Mouse (Mus musculus): ENCODE results near the gene Asrgl1.
"Not testable (repeated sequence)": the region's sequence is repeated elsewhere in the genome, so short reads cannot be mapped to it uniquely, and the experiment has no call there.

Asrgl1 gene

GRCm38 (mm10) chr19:9106096-9106495, 29.3 kb downstream of the Asrgl1 start:
- DNase-seq (ENCODE audit: extremely low read depth, insufficient read length, low spot score) = no peak

- DNase-seq (ENCODE audit: extremely low read depth, insufficient read length, low spot score) = no peak
These were observed 30.2 kb downstream of the Asrgl1 start for GRCm38 (mm10) chr19:9105101-9105685.

- no peak for DNase-seq (ENCODE audit: extremely low read depth, insufficient read length, low spot score)
These were observed 31.4 kb downstream of the Asrgl1 start for GRCm38 (mm10) chr19:9103986-9104385.

GRCm38 (mm10) chr19:9101062-9101457, 34.4 kb downstream of the Asrgl1 start:
- no peak for DNase-seq (ENCODE audit: extremely low read depth, insufficient read length, low spot score)

- DNase-seq (ENCODE audit: extremely low read depth, insufficient read length, low spot score) = no peak
These were observed 35.0 kb downstream of the Asrgl1 start for GRCm38 (mm10) chr19:9100297-9101061.

- no peak for DNase-seq (ENCODE audit: extremely low read depth, insufficient read length, low spot score)
These were observed 35.7 kb downstream of the Asrgl1 start for GRCm38 (mm10) chr19:9099751-9100150.

GRCm38 (mm10) chr19:9097441-9097840, 38.0 kb downstream of the Asrgl1 start:
- no peak for DNase-seq (ENCODE audit: extremely low read depth, insufficient read length, low spot score)

- no peak for DNase-seq (ENCODE audit: extremely low read depth, insufficient read length, low spot score)
These were observed 40.3 kb downstream of the Asrgl1 start for GRCm38 (mm10) chr19:9095111-9095510.

GRCm38 (mm10) chr19:9090709-9091108, 44.7 kb downstream of the Asrgl1 start:
- DNase-seq (ENCODE audit: extremely low read depth, insufficient read length, low spot score) = no peak

- no peak for DNase-seq (ENCODE audit: extremely low read depth, insufficient read length, low spot score)
These were observed 45.2 kb downstream of the Asrgl1 start for GRCm38 (mm10) chr19:9090191-9090590.

- no peak for DNase-seq (ENCODE audit: extremely low read depth, insufficient read length, low spot score)
These were observed 47.6 kb downstream of the Asrgl1 start, which contains the start of gene Scgb1a1 for GRCm38 (mm10) chr19:9087821-9088220. Gene Scgb1a1, minus strand, starts transcription at chr19:9087958.

- not testable (repeated sequence) for DNase-seq (ENCODE audit: extremely low read depth, insufficient read length, low spot score)
These were observed 51.5 kb downstream of the Asrgl1 start for GRCm38 (mm10) chr19:9083892-9084291.

- DNase-seq (ENCODE audit: extremely low read depth, insufficient read length, low spot score) = peak; percentile 38
These were observed 52.5 kb downstream of the Asrgl1 start for GRCm38 (mm10) chr19:9083010-9083355.

- DNase-seq (ENCODE audit: extremely low read depth, insufficient read length, low spot score) = peak; percentile 79
These were observed 53.0 kb downstream of the Asrgl1 start for GRCm38 (mm10) chr19:9082191-9083009.

- DNase-seq (ENCODE audit: extremely low read depth, insufficient read length, low spot score) = no peak
These were observed 53.9 kb downstream of the Asrgl1 start for GRCm38 (mm10) chr19:9081311-9082190.

- peak; percentile 58 for DNase-seq (ENCODE audit: extremely low read depth, insufficient read length, low spot score)
These were observed 55.5 kb downstream of the Asrgl1 start for GRCm38 (mm10) chr19:9079916-9080315.

GRCm38 (mm10) chr19:9076982-9077660, 58.3 kb downstream of the Asrgl1 start:
- DNase-seq (ENCODE audit: extremely low read depth, insufficient read length, low spot score) = peak; percentile 55

- DNase-seq (ENCODE audit: extremely low read depth, insufficient read length, low spot score) = no peak
These were observed 59.4 kb downstream of the Asrgl1 start for GRCm38 (mm10) chr19:9076035-9076434.

- DNase-seq (ENCODE audit: extremely low read depth, insufficient read length, low spot score) = no peak
These were observed 59.9 kb downstream of the Asrgl1 start for GRCm38 (mm10) chr19:9075558-9075957.

GRCm38 (mm10) chr19:9074424-9074823, 61.0 kb downstream of the Asrgl1 start:
- DNase-seq (ENCODE audit: extremely low read depth, insufficient read length, low spot score) = no peak

Data from 3134 (cell line).